Mouse (Mus musculus) hindbrain, embryonic 16.5 days (tissue): ENCODE results near the gene 2310034G01Rik. TPM values are rescaled to one million over a fixed set of nuclear protein-coding genes. Genes with fewer than 3 reads are reported as not detected.

Experiments used
- ATAC-seq: fragments of 200-750 bp; cut with Nextera tagmentation; 2 replicates; pipeline ENCODE4 v1.8.0; 2017; ENCODE audit warnings: moderate TSS enrichment, moderate library complexity
- H3K27ac ChIP-seq: fragments of 300-500 bp; sonication (generic); 2 replicates; pipeline ENCODE4 v1.5.1; 2014; ENCODE audit warnings: low read depth, mild to moderate bottlenecking, control low read depth, low read length, moderate library complexity
- H3K27me3 ChIP-seq: fragments of 300-500 bp; sonication (generic); replicated peaks from 2 replicates; pipeline ENCODE4 v1.6.1; 2014; ENCODE audit warnings: low read length; ENCODE audit not compliant: control insufficient read depth, insufficient read depth
- H3K36me3 ChIP-seq: fragments of 300-500 bp; sonication (generic); 2 replicates; pipeline ENCODE4 v1.6.1; 2014; ENCODE audit warnings: mild to moderate bottlenecking, low read length, moderate library complexity, mixed read lengths; ENCODE audit not compliant: control insufficient read depth, insufficient read depth
- H3K4me1 ChIP-seq: fragments of 300-500 bp; sonication (generic); 2 replicates; pipeline ENCODE4 v1.6.1; 2014; ENCODE audit warnings: low read depth, low read length; ENCODE audit not compliant: control insufficient read depth, insufficient read depth
- H3K4me2 ChIP-seq: fragments of 300-500 bp; sonication (generic); 2 replicates; pipeline ENCODE4 v1.6.1; 2014; ENCODE audit warnings: mild to moderate bottlenecking, low read length, control low read depth, moderate library complexity
- H3K4me3 ChIP-seq: fragments of 300-500 bp; sonication (generic); 2 replicates; pipeline ENCODE4 v1.5.1; 2014; ENCODE audit warnings: mild to moderate bottlenecking, low read length, control low read depth, moderate library complexity
- H3K9ac ChIP-seq: fragments of 300-500 bp; sonication (generic); 2 replicates; pipeline ENCODE4 v1.6.1; 2014; ENCODE audit warnings: low read depth, mild to moderate bottlenecking, control low read depth, low read length, moderate library complexity
- H3K9me3 ChIP-seq: fragments of 300-500 bp; sonication (generic); 2 replicates; pipeline ENCODE4 v1.6.1; 2014; ENCODE audit warnings: mild to moderate bottlenecking, low read length, moderate library complexity; ENCODE audit not compliant: control insufficient read depth
- WGBS: fragments of 180-500 bp; shearing (Covaris S2); extraction: QIAGEN DNeasy Blood & Tissue Kit; methylation state at CpG from one replicate; pipeline ENCODE4 v1.1.7; 2014; 5-methylcytosine and 5-hydroxymethylcytosine counted together
- polyA plus RNA-seq: library from polyadenylated mRNA; unstranded; fragments of >200 nt; fragmentation: Nextera tagmentation; extraction: Ambion mirVana; gene quantifications from 2 replicates; pipeline ENCODE4 v1.2.1, GENCODE M21; 2015

Gene 2310034G01Rik
- polyA plus RNA-seq, 1 experiment from 2014 or later, result 2.4 TPM

DNA sequence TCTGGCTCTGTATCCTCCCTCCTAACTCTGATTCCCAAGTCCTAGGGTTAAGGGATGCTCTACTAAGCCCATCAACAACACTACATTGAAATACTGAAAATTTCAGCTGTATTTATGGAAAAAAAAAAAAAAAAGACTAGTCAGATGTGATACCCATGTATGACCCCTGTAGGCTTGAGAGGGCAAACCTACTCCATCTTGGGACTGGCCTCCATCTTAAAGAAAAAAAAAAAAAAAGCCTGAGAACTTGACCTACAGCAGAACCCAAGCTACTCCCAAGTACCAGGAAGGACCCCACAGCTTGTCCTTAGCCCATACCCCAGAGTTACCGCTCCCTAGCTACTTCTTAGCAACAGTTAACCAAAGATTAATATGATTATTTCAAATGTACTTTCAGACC is 3.0 kb downstream of the 2310034G01Rik start:
- no peak overlapping the region for H3K4me2 ChIP-seq
- no peak for ATAC-seq
- no peaks in the 10 kb centered on the region for H3K36me3 ChIP-seq
- H3K9me3 ChIP-seq, result no peaks in the 10 kb centered on the region
- 100% methylated on average over 1 of the region's 1 CpGs for WGBS
- H3K27ac ChIP-seq, result no peak overlapping the region
- H3K4me3 ChIP-seq, result no peak overlapping the region
- no peak overlapping the region for H3K9ac ChIP-seq
- H3K4me1 ChIP-seq, result peaks cover 10% of the 10 kb centered on the region
- H3K27me3 ChIP-seq, result 0 out of 2 replicates have a peak, but pooled peaks cover 2% of the 10 kb centered on the region

DNA sequence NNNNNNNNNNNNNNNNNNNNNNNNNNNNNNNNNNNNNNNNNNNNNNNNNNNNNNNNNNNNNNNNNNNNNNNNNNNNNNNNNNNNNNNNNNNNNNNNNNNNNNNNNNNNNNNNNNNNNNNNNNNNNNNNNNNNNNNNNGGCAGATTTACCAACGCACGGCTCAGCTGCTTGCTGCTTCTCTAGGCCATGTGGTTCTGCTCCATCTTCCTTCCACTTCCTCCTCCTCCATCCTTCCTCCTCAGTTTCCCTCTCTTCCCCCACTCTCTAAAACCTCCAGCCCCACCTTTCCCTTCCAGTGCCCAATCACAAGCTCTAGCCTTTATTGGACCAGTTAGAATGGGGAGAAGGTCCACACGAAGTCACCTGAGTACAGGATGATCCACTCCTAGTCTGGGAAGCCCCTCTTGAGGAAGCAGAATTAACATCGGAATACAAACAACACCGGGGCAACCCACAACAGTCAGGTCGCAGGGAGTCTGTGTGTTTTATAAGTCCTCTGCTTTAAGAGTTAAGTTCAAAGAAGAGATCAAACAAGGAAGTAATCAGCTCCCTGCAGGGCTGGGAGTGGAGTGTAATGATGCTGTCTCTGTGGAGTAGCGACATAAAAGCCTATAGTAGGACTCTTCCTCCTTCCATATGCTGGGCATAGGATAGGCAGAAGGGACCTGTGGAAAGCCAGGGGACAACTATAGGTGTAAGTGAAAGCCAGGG is 5.2 kb downstream of the 2310034G01Rik start:
- Histone ChIP-seq H3K4me2 (no peak overlapping the region), H3K4me3 (no peak overlapping the region), H3K4me1 (peaks cover 5% of the 10 kb centered on the region), H3K36me3 (no peaks in the 10 kb centered on the region), H3K9ac (no peak overlapping the region), H3K27me3 (0 out of 2 replicates have a peak, but pooled peaks cover 2% of the 10 kb centered on the region), H3K9me3 (no peaks in the 10 kb centered on the region), H3K27ac (no peak overlapping the region)
- ATAC-seq, result no peak
- WGBS, result 26% methylated on average over 7 of the region's 7 CpGs

DNA sequence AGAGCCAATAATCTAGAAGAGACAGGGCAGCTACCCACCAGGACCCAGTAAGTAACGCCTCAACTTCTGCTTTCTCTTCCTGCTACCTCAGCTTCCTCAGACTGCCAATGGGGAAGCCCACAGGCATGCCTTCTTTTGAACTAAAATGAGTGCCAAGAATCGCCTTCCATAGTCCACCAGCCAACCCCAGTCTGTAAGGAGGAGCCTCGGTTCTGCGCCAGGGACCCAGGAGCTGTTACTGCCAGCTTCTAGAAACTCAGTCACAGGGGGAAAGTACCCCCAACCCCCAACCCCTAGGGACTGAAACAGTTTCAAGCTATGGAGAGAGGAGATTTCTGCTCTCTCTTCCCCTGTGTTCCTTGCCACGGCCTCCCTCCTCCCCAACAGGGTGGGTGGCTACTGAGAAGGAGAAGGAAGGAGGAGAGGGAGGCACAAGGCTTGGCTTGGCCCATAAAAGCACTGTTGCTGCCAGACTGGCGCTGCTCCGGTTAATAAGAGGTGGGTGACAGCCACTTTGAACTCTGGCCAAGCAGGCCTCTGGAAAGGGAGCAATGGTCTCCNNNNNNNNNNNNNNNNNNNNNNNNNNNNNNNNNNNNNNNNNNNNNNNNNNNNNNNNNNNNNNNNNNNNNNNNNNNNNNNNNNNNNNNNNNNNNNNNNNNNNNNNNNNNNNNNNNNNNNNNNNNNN is 10.7 kb downstream of the 2310034G01Rik start:
- no peak overlapping the region for H3K4me3 ChIP-seq
- no peaks in the 10 kb centered on the region for H3K36me3 ChIP-seq
- peaks cover 17% of the 10 kb centered on the region for H3K4me1 ChIP-seq
- H3K9me3 ChIP-seq, result no peaks in the 10 kb centered on the region
- no peaks in the 10 kb centered on the region for H3K27me3 ChIP-seq
- H3K27ac ChIP-seq, result peak overlapping the region; percentile 72
- H3K4me2 ChIP-seq, result peak overlapping the region; percentile 48
- ATAC-seq, result peak; percentile 66
- H3K9ac ChIP-seq, result no peak overlapping the region
- 57% methylated on average over 7 of the region's 7 CpGs for WGBS

DNA sequence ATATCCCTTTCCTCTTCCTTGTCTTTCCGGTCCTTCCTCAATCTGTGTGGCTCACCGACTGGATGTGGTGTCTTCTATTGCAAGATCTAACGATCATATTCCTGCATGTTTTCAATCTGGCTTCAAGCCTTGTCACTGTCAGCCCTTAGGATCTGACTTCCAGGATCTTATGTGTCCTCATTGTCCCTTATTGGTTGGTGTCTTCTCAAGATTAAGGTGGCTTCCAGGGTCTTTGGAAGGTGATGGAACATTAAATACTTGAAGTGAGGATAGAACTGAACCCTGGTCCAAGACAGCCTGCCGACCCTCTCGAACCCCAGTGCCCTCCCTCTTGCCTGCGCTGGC is 11.2 kb downstream of the 2310034G01Rik start:
- Histone ChIP-seq H3K27me3 (no peaks in the 10 kb centered on the region), H3K36me3 (no peaks in the 10 kb centered on the region), H3K27ac (peak overlapping the region; percentile 72), H3K4me1 (peaks cover 17% of the 10 kb centered on the region), H3K9ac (peak overlapping the region; percentile 48), H3K4me3 (no peak overlapping the region; the same call in none of the 2 replicates), H3K4me2 (peak overlapping the region; percentile 48), H3K9me3 (no peaks in the 10 kb centered on the region)
- 51% methylated on average over 6 of the region's 6 CpGs for WGBS
- no peak for ATAC-seq

DNA sequence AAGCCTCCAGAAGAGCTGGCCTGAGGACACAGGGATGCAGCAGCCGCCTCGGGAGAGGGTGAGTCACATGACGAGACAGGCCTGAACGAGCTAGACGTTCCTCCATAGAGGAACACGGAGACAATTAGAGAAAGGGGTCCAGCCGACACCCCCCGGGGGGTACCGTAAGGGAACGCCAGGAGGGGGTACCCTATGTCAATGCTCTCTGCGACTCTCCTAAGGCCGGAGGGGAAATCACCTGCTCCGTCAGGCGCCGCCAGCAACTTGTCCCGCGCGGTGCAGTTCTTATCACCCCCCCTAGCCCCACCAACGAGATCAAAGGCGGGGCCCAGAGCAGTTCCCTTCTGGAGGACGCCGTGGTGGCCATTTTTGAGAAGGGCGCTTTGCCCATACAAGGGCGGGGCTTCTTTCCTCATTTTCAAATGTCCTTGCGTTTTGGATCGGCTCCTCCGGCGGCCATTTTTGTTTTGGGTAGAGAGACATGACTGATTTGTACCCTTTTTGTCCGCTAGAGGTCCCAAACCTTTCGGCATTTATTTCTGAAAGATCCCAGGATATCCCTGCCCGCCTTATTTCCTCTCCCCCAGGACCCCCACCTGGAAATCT is 11.7 kb downstream of the 2310034G01Rik start, which contains the start of gene Cuedc2:
Gene Cuedc2, minus strand, starts transcription at position 372 of the 606 bp plus-strand sequence.
- Histone ChIP-seq H3K27me3 (no peaks in the 10 kb centered on the region), H3K9ac (peak within 1 kb of the TSS; percentile 74), H3K4me1 (peaks cover 17% of the 10 kb centered on the region), H3K9me3 (no peaks in the 10 kb centered on the region), H3K4me3 (peak within 1 kb of the TSS; percentile 53), H3K27ac (peak within 1 kb of the TSS; percentile 83), H3K36me3 (no peaks in the 10 kb centered on the region), H3K4me2 (peak within 1 kb of the TSS; percentile 96)
- peak; percentile 90 for ATAC-seq
- under 1% methylated on average over 31 of the region's 31 CpGs for WGBS

DNA sequence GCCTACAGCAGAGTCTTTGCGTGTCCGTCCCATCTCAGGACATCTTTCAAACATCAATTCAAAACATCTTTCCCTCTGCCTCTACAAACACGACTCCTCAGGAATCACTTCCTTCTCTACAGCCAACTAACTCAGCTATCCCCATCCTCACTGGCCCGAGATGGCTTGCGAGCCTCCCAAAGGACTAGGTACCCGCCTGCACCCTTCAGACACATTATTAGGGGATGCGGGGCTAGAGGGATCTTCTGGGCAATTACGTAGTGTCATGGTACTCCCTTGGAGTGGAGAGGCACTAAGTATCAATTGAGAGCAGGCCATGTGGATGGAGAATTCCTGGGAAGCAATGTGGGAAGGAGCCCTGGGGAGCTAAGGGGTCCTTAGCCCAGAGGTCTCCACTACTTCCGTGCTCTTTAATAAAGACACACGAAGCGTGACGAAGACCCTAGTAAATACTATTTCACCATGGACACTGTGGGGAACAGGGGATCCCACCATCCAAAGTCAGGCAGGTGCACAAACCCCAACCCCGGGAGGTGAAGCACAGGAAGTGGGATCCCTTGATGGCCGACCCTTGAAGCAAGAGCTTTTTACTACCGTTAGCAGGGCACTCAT is 12.3 kb downstream of the 2310034G01Rik start:
- Histone ChIP-seq H3K4me1 (peaks cover 17% of the 10 kb centered on the region), H3K9me3 (no peaks in the 10 kb centered on the region), H3K27me3 (no peaks in the 10 kb centered on the region), H3K27ac (peak overlapping the region; percentile 83), H3K4me3 (peak overlapping the region; percentile 53), H3K9ac (peak overlapping the region; percentile 74), H3K4me2 (peak overlapping the region; percentile 96), H3K36me3 (no peaks in the 10 kb centered on the region)
- ATAC-seq, result no peak; the same call in 1 of the 2 replicates
- WGBS, result 26% methylated on average over 15 of the region's 15 CpGs

DNA sequence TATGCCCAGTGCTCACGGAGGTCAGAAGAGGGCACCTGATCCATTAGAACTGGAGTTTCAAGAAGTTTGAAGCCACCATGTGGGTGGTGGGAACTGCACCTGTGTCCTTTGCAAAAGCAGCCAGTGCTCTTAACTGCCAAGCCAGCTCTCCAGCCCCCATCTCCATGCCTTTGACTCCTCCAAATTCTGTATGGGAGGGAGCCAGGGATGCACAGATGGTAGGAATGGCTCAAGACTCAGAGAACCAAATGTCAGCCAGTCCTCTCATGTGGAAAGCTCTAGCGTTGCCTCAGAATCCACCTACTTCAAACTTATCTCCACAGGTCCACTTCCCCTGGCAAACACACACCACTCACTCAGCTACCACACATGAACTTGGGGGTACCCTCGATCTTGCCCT is 16.2 kb downstream of the 2310034G01Rik start:
- no peak overlapping the region for H3K4me3 ChIP-seq
- H3K36me3 ChIP-seq, result peaks cover 20% of the 10 kb centered on the region
- no peaks in the 10 kb centered on the region for H3K27me3 ChIP-seq
- WGBS, result 81% methylated on average over 3 of the region's 3 CpGs
- no peak for ATAC-seq
- H3K9me3 ChIP-seq, result no peaks in the 10 kb centered on the region
- no peak overlapping the region for H3K27ac ChIP-seq
- no peak overlapping the region for H3K4me2 ChIP-seq
- no peak overlapping the region for H3K9ac ChIP-seq
- peaks cover 23% of the 10 kb centered on the region for H3K4me1 ChIP-seq

DNA sequence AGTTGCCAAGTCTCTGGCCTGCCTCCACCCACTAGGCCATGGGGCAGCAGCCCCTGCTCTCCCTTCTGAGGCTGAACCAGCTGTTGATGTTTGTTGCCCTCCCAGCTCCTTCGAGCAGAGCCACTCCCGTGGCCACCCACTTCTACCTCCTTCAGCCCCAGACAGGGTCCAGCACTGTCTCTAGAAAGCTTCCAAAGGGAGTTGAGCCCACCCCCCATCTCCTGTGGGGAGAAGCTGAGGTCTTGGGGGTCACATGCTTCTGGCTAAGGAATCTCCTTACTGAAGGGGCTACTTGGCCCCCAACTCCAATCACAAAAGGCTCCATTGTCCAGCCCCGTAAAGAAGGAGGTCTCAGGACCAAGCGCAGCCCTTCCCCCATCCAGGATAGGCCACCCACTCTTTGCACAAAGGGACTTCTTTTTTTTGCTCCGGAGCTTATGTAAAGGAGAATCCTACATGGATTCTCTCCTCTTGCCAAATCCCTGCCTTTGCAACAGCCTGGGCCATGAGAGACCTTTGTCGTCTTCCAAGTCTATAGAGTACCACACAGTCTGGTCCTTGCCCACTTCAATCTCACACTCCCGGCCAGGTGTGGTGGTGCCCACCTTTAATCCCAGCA is 17.3 kb downstream of the 2310034G01Rik start:
- H3K27me3 ChIP-seq, result no peaks in the 10 kb centered on the region
- 0 out of 2 replicates have a peak overlapping the region, but pooled peaks have one; percentile 14 for H3K9ac ChIP-seq
- no peak overlapping the region for H3K4me2 ChIP-seq
- WGBS, result 43% methylated on average over 7 of the region's 7 CpGs
- peaks cover 21% of the 10 kb centered on the region for H3K4me1 ChIP-seq
- no peak overlapping the region for H3K27ac ChIP-seq
- no peaks in the 10 kb centered on the region for H3K9me3 ChIP-seq
- H3K36me3 ChIP-seq, result peaks cover 20% of the 10 kb centered on the region
- no peak overlapping the region for H3K4me3 ChIP-seq
- ATAC-seq, result no peak
